8 mouse cellular contexts compared by ENCODE assay signal in the genomic region with DNA sequence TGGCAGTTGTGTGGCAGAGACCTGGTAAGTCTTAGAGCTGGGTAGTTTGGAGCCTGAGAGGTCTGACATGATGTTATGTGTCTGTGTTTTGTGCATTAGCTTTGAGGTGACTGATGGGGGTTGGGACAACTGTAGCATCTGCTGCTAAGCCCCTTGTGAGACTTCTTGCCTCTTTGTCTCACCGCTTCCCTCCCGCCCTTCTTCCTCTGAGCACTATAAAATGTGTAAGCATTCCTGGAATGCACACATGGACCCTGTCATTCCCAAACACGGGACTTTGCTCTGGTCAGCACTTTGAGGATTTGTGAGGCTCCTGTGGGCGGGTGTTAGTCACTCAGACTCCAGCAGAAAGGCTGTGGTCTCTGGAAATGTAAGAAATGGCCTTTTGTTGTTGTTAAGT. TPM values are rescaled to one million over a fixed set of nuclear protein-coding genes. Genes with fewer than 3 reads are reported as not detected.
A peak's percentile ranks its signal among the peaks of the same experiment; 100 is the strongest.
DNase-seq lines count a peak whose midpoint lies in the region; ATAC-seq lines count a peak whose summit lies in the region.
"Had no signal": no experiment of that assay in that cellular context is flagged by ENCODE, and none has a peak within 500 bp of the region (broad histone marks: within the 10 kb centered on the region; RNA-seq: fewer than 3 reads in every experiment).

No protein-coding gene starts in this region.

- DNase-seq in retina, postnatal 1 day, result peak; percentile 16
- no peak for DNase-seq in retina, embryonic 14.5 days (ENCODE audit: low spot score)
- DNase-seq in fibroblast of lung, adult 2 months (ENCODE audit: low read depth), result peak; percentile 91
- DNase-seq in kidney, postnatal 4 days, result peak; percentile 62 to 76
- DNase-seq in thymus, postnatal 4 days, result no peak
- no peak for DNase-seq in right cerebral cortex, postnatal 36 days (ENCODE audit: low spot score in 2 of 2)
- DNase-seq: adrenal gland, postnatal 36 days had no signal

- no peak for ATAC-seq in megakaryocyte progenitor cell, adult 5-6 weeks (replicated peaks; ENCODE audit: poor library complexity)

RNA-seq across cellular contexts. Expression of gene Sept11, which starts 36.7 kb away (rescaled TPM):
- total RNA-seq in megakaryocyte progenitor cell, adult 5-6 weeks (2015), result 63.7 and 70.3 TPM in 2 replicates
- total RNA-seq in megakaryocyte progenitor cell, adult 5-6 weeks (2017), result 63.4 and 69.0 TPM in 2 replicates

Comparison
In these comparisons a context has a peak if more than half of its experiments do, and no peak if none do; other contexts are left out.
1. DNase-seq: peak in retina, postnatal 1 day (single experiment), fibroblast of lung, adult 2 months (single experiment) and kidney, postnatal 4 days (2 of 2); none in retina, embryonic 14.5 days (single experiment), thymus, postnatal 4 days (single experiment) and right cerebral cortex, postnatal 36 days (0 of 2).